Mouse (Mus musculus): ENCODE results near the gene Plvap. TPM values are rescaled to one million over a fixed set of nuclear protein-coding genes. Genes with fewer than 3 reads are reported as not detected.

The Plvap gene
- polyA plus RNA-seq (2012; rRNA removed; ENCODE audit: low replicate concordance): 191 and 472 TPM in 2 replicates

GRCm38 (mm10) chr8:71511644-71512043 is at the start of gene Plvap:
Gene Plvap (minus strand): TSS chr8:71511752.

GRCm38 (mm10) chr8:71558071-71558957 is 46.8 kb upstream of the Plvap start, which contains the start of gene Tmem221:
Gene Tmem221 (minus strand): TSS chr8:71558871.

GRCm38 (mm10) chr8:71542632-71543343 is 31.2 kb upstream of the Plvap start, which contains the start of gene Mvb12a:
Gene Mvb12a (plus strand): TSS chr8:71542922.

GRCm38 (mm10) chr8:71537028-71537867 is 25.7 kb upstream of the Plvap start, which contains the start of gene Bst2:
Gene Bst2 (minus strand): TSS chr8:71537456.

GRCm38 (mm10) chr8:71525226-71526050 is 13.9 kb upstream of the Plvap start, which contains the start of gene Ccdc194:
Gene Ccdc194 (minus strand): TSS chr8:71525711.

GRCm38 (mm10) chr8:71487691-71488445 is 23.7 kb downstream of the Plvap start, which contains the start of gene Gtpbp3:
Gene Gtpbp3 (plus strand): TSS chr8:71488103.

GRCm38 (mm10) chr8:71485142-71486135 is 26.1 kb downstream of the Plvap start, which contains the start of gene Ano8:
Gene Ano8 (minus strand): TSS chr8:71485963.

GRCm38 (mm10) chr8:71468916-71469315 is 42.6 kb downstream of the Plvap start, which contains the start of gene Dda1:
Gene Dda1 (plus strand): TSS chr8:71469199.

GRCm38 (mm10) chr8:71464513-71465500 is 46.7 kb downstream of the Plvap start, which contains the start of gene Mrpl34:
Gene Mrpl34 (plus strand): TSS chr8:71464959.

GRCm38 (mm10) chr8:71463188-71464033 is 48.1 kb downstream of the Plvap start, which contains the start of gene Abhd8:
Gene Abhd8 (minus strand): TSS chr8:71463655.

Other genes starting within 250 kb of the Plvap start
- gene Myo9b, start 239.0 kb downstream of the Plvap start, polyA plus RNA-seq (2012; rRNA removed; ENCODE audit: low replicate concordance): 24.5 and 47.1 TPM in 2 replicates
- gene Haus8, start 238.8 kb downstream of the Plvap start, polyA plus RNA-seq (2012; rRNA removed; ENCODE audit: low replicate concordance): 5.6 and 6.6 TPM in 2 replicates
- gene Use1, start 144.9 kb downstream of the Plvap start, polyA plus RNA-seq (2012; rRNA removed; ENCODE audit: low replicate concordance): 109 and 116 TPM in 2 replicates
- gene Ocel1, start 140.5 kb downstream of the Plvap start, polyA plus RNA-seq (2012; rRNA removed; ENCODE audit: low replicate concordance): 13.0 and 27.0 TPM in 2 replicates
- gene Nr2f6, start 129.8 kb downstream of the Plvap start, polyA plus RNA-seq (2012; rRNA removed; ENCODE audit: low replicate concordance): 95.9 and 259 TPM in 2 replicates
- gene Ushbp1, start 116.0 kb downstream of the Plvap start, polyA plus RNA-seq (2012; rRNA removed; ENCODE audit: low replicate concordance): 70.7 and 71.1 TPM in 2 replicates
- gene Babam1, start 114.9 kb downstream of the Plvap start, polyA plus RNA-seq (2012; rRNA removed; ENCODE audit: low replicate concordance): 123 and 158 TPM in 2 replicates
- gene Ankle1, start 105.7 kb downstream of the Plvap start, polyA plus RNA-seq (2012; rRNA removed; ENCODE audit: low replicate concordance): 1.8 and 3.0 TPM in 2 replicates
- gene Abhd8, start 48.1 kb downstream of the Plvap start, polyA plus RNA-seq (2012; rRNA removed; ENCODE audit: low replicate concordance): 39.7 and 88.0 TPM in 2 replicates
- 109 and 185 TPM in 2 replicates for gene Mrpl34, start 46.8 kb downstream of the Plvap start, polyA plus RNA-seq (2012; rRNA removed; ENCODE audit: low replicate concordance)
- gene Dda1, start 42.6 kb downstream of the Plvap start, polyA plus RNA-seq (2012; rRNA removed; ENCODE audit: low replicate concordance): 103 and 108 TPM in 2 replicates
- 20.8 and 48.1 TPM in 2 replicates for gene Ano8, start 25.8 kb downstream of the Plvap start, polyA plus RNA-seq (2012; rRNA removed; ENCODE audit: low replicate concordance)
- gene Gtpbp3, start 23.6 kb downstream of the Plvap start, polyA plus RNA-seq (2012; rRNA removed; ENCODE audit: low replicate concordance): 27.0 and 51.9 TPM in 2 replicates
- 0.23 TPM in 1 of 2 replicates, not detected in the other for gene Ccdc194, start 14.0 kb upstream of the Plvap start, polyA plus RNA-seq (2012; rRNA removed; ENCODE audit: low replicate concordance)
- 243 and 517 TPM in 2 replicates for gene Bst2, start 25.7 kb upstream of the Plvap start, polyA plus RNA-seq (2012; rRNA removed; ENCODE audit: low replicate concordance)
- 101 and 186 TPM in 2 replicates for gene Mvb12a, start 31.2 kb upstream of the Plvap start, polyA plus RNA-seq (2012; rRNA removed; ENCODE audit: low replicate concordance)
- 3.2 and 6.8 TPM in 2 replicates for gene Tmem221, start 47.1 kb upstream of the Plvap start, polyA plus RNA-seq (2012; rRNA removed; ENCODE audit: low replicate concordance)
- gene Nxnl1, start 54.8 kb upstream of the Plvap start, polyA plus RNA-seq (2012; rRNA removed; ENCODE audit: low replicate concordance): 0.63 and 0.92 TPM in 2 replicates
- gene Slc27a1, start 57.1 kb upstream of the Plvap start, polyA plus RNA-seq (2012; rRNA removed; ENCODE audit: low replicate concordance): 854 and 1,064 TPM in 2 replicates
- gene Pgls, start 80.4 kb upstream of the Plvap start, polyA plus RNA-seq (2012; rRNA removed; ENCODE audit: low replicate concordance): 137 and 341 TPM in 2 replicates
- gene Fam129c, start 85.9 kb upstream of the Plvap start, polyA plus RNA-seq (2012; rRNA removed; ENCODE audit: low replicate concordance): 7.2 and 22.1 TPM in 2 replicates
- 159 and 238 TPM in 2 replicates for gene Colgalt1, start 99.2 kb upstream of the Plvap start, polyA plus RNA-seq (2012; rRNA removed; ENCODE audit: low replicate concordance)
- 1.2 and 1.5 TPM in 2 replicates for gene Unc13a, start 160.0 kb upstream of the Plvap start, polyA plus RNA-seq (2012; rRNA removed; ENCODE audit: low replicate concordance)
- 54.2 and 110 TPM in 2 replicates for gene Jak3, start 164.5 kb upstream of the Plvap start, polyA plus RNA-seq (2012; rRNA removed; ENCODE audit: low replicate concordance)
- 45.3 and 91.7 TPM in 2 replicates for gene Insl3, start 177.5 kb upstream of the Plvap start, polyA plus RNA-seq (2012; rRNA removed; ENCODE audit: low replicate concordance)
- 18.6 and 33.3 TPM in 2 replicates for gene B3gnt3, start 190.0 kb upstream of the Plvap start, polyA plus RNA-seq (2012; rRNA removed; ENCODE audit: low replicate concordance)
- gene Fcho1, start 214.0 kb upstream of the Plvap start, polyA plus RNA-seq (2012; rRNA removed; ENCODE audit: low replicate concordance): 57.5 and 167 TPM in 2 replicates

All from mammary gland, adult 2 months (tissue).